Mouse (Mus musculus): ENCODE data around the gene Slc7a7. TPM values are rescaled to one million over a fixed set of nuclear protein-coding genes. Genes with fewer than 3 reads are reported as not detected.
A peak's percentile ranks its signal among the peaks of the same experiment; 100 is the strongest.

Gene Slc7a7
- total and polyA plus RNA-seq, 3 experiments, result 20.1 to 65.6 TPM; not detected in 1

GRCm38 (mm10) chr14:54384396-54384795 lies 33.2 kb downstream of the Slc7a7 start:
- H3K36me3 ChIP-seq (ENCODE audit: control insufficient read depth in 1 of 2, insufficient read depth in 2 of 2, low read length in 2 of 2), result peaks cover 0 to 2% of the 10 kb centered on the region in 2 experiments; a peak in 1 of 4 replicates
- 0 out of 2 replicates have a peak, but pooled peaks have one; percentile 26 for TF ChIP-seq TAL1 (IDR thresholded peaks at IDR 0.05; ENCODE audit: low read length)
- TF ChIP-seq ZC3H11A (IDR thresholded peaks at IDR 0.05; ENCODE audit: low read depth, low read length), result no peak
- no peaks in the 10 kb centered on the region for H3K4me1 ChIP-seq (ENCODE audit: control insufficient read depth in 1 of 2, insufficient read depth in 2 of 2, low read length in 2 of 2)

GRCm38 (mm10) chr14:54383355-54383771 lies 34.2 kb downstream of the Slc7a7 start:
- Histone ChIP-seq H3K36me3 (ENCODE audit: control insufficient read depth in 1 of 2, insufficient read depth in 2 of 2, low read length in 2 of 2) (peaks cover 0 to 2% of the 10 kb centered on the region in 2 experiments; a peak in 1 of 4 replicates), H3K9ac (ENCODE audit: control insufficient read depth, low read depth, low read length, poor library complexity, severe bottlenecking) (no peak overlapping the region), H3K27ac (ENCODE audit: control insufficient read depth, low read depth, low read length) (no peak overlapping the region)

More at GRCm38 (mm10) chr14:54384396-54384795, 33.2 kb downstream of the Slc7a7 start:
- Histone ChIP-seq H3K9me3 (replicated peaks; ENCODE audit: insufficient read depth, low read length) (no peaks in the 10 kb centered on the region), H3K9ac (ENCODE audit: control insufficient read depth, low read depth, low read length, poor library complexity, severe bottlenecking) (no peak overlapping the region), H3K79me2 (ENCODE audit: control insufficient read depth, insufficient read depth, low read length, poor library complexity) (no peaks in the 10 kb centered on the region), H3K4me3 (ENCODE audit: control insufficient read depth in 1 of 2, insufficient read depth in 1 of 2, low read depth in 2 of 2, low read length in 2 of 2) (no peak overlapping the region), H3K27ac (ENCODE audit: control insufficient read depth, low read depth, low read length) (no peak overlapping the region), H3K27me3 (ENCODE audit: control insufficient read depth in 1 of 2, insufficient read depth in 2 of 2, low read length in 2 of 2) (no peaks in the 10 kb centered on the region)
- DNase-seq (ENCODE audit: low read depth, low spot score), result no peak

DNA sequence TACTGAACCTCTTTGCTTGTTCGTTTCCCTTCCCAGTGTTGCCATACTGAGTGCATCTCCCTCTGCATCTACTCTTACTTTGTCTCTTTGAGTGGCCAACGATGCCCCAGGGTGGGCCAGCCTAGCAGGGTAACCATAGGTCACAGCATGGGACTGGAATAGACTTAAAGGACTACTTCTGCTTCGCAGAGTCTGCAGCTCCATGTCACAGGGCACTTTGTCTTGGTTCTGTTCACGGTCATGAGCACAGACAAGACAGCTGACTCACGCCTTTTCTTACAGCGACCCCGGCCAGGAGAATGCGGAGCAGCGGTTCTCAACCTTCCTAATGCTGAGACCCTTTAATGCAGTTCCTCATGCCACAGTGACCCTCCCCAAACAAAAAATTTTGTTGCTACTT lies 34.9 kb downstream of the Slc7a7 start:
- no peak overlapping the region for H3K27ac ChIP-seq (ENCODE audit: control insufficient read depth, low read depth, low read length)
- H3K27me3 ChIP-seq (ENCODE audit: control insufficient read depth in 1 of 2, insufficient read depth in 2 of 2, low read length in 2 of 2), result no peaks in the 10 kb centered on the region
- H3K9ac ChIP-seq (ENCODE audit: control insufficient read depth, low read depth, low read length, poor library complexity, severe bottlenecking), result no peak overlapping the region
- no peaks in the 10 kb centered on the region for H3K79me2 ChIP-seq (ENCODE audit: control insufficient read depth, insufficient read depth, low read length, poor library complexity)
- H3K4me1 ChIP-seq (ENCODE audit: control insufficient read depth in 1 of 2, insufficient read depth in 2 of 2, low read length in 2 of 2), result no peaks in the 10 kb centered on the region
- H3K36me3 ChIP-seq (ENCODE audit: control insufficient read depth in 1 of 2, insufficient read depth in 2 of 2, low read length in 2 of 2), result peaks cover 0 to 2% of the 10 kb centered on the region in 2 experiments; a peak in 1 of 4 replicates
- H3K4me3 ChIP-seq (ENCODE audit: control insufficient read depth in 1 of 2, insufficient read depth in 1 of 2, low read depth in 2 of 2, low read length in 2 of 2), result no peak overlapping the region
- no peaks in the 10 kb centered on the region for H3K9me3 ChIP-seq (replicated peaks; ENCODE audit: insufficient read depth, low read length)
- TF ChIP-seq MAFK (IDR thresholded peaks at IDR 0.05; ENCODE audit: borderline replicate concordance, low read depth, low read length) (no peak), POLR2AphosphoS2 (IDR thresholded peaks at IDR 0.05; ENCODE audit: low read length) (no peak), MXI1 (IDR thresholded peaks at IDR 0.05; ENCODE audit: low read depth, low read length) (no peak), RCOR1 (IDR thresholded peaks at IDR 0.05; ENCODE audit: low read depth, low read length) (no peak), SIN3A (IDR thresholded peaks at IDR 0.05; ENCODE audit: low read length) (no peak), RAD21 (IDR thresholded peaks at IDR 0.05; ENCODE audit: low read depth, low read length) (no peak), ETS1 (IDR thresholded peaks at IDR 0.05; ENCODE audit: low read depth, low read length) (no peak), TAL1 (IDR thresholded peaks at IDR 0.05; ENCODE audit: low read length) (no peak), POLR2AphosphoS5 (IDR thresholded peaks at IDR 0.05; ENCODE audit: borderline replicate concordance, low read depth, low read length) (no peak), TBP (IDR thresholded peaks at IDR 0.05; ENCODE audit: low read depth, low read length) (no peak), MYC (IDR thresholded peaks at IDR 0.05; ENCODE audit: low read depth, low read length) (no peak), POLR2A (IDR thresholded peaks at IDR 0.05; ENCODE audit: control insufficient read depth in 1 of 2, insufficient read depth in 1 of 2, low read depth in 1 of 2, low read length in 2 of 2, poor library complexity in 1 of 2) (no peak), MYB (IDR thresholded peaks at IDR 0.05; ENCODE audit: low read depth, low read length) (no peak), HCFC1 (IDR thresholded peaks at IDR 0.05; ENCODE audit: low read depth, low read length) (no peak), TCF12 (IDR thresholded peaks at IDR 0.05; ENCODE audit: low read depth, low read length) (no peak), ELF1 (IDR thresholded peaks at IDR 0.05; ENCODE audit: low read depth, low read length) (no peak), ZC3H11A (IDR thresholded peaks at IDR 0.05; ENCODE audit: low read depth, low read length) (no peak), BHLHE40 (IDR thresholded peaks at IDR 0.05; ENCODE audit: borderline replicate concordance, low read depth, low read length) (no peak)
- DNase-seq (ENCODE audit: low read depth, low spot score), result no peak

More at GRCm38 (mm10) chr14:54383355-54383771, 34.2 kb downstream of the Slc7a7 start:
- H3K4me1 ChIP-seq (ENCODE audit: control insufficient read depth in 1 of 2, insufficient read depth in 2 of 2, low read length in 2 of 2), result no peaks in the 10 kb centered on the region
- H3K9me3 ChIP-seq (replicated peaks; ENCODE audit: insufficient read depth, low read length), result no peaks in the 10 kb centered on the region
- DNase-seq (ENCODE audit: low read depth, low spot score), result no peak
- no peak overlapping the region for H3K4me3 ChIP-seq (ENCODE audit: control insufficient read depth in 1 of 2, insufficient read depth in 1 of 2, low read depth in 2 of 2, low read length in 2 of 2)
- H3K27me3 ChIP-seq (ENCODE audit: control insufficient read depth in 1 of 2, insufficient read depth in 2 of 2, low read length in 2 of 2), result no peaks in the 10 kb centered on the region
- no peaks in the 10 kb centered on the region for H3K79me2 ChIP-seq (ENCODE audit: control insufficient read depth, insufficient read depth, low read length, poor library complexity)
- TF ChIP-seq RCOR1 (IDR thresholded peaks at IDR 0.05; ENCODE audit: low read depth, low read length) (no peak), ZNF384 (IDR thresholded peaks at IDR 0.05; ENCODE audit: low read depth, low read length) (no peak), RAD21 (IDR thresholded peaks at IDR 0.05; ENCODE audit: low read depth, low read length) (no peak), BHLHE40 (IDR thresholded peaks at IDR 0.05; ENCODE audit: borderline replicate concordance, low read depth, low read length) (no peak), TBP (IDR thresholded peaks at IDR 0.05; ENCODE audit: low read depth, low read length) (no peak), MEF2A (IDR thresholded peaks at IDR 0.05; ENCODE audit: extremely low read depth, insufficient replicate concordance, low read depth, low read length, poor library complexity, severe bottlenecking) (no peak), USF2 (IDR thresholded peaks at IDR 0.05; ENCODE audit: borderline replicate concordance in 1 of 2, insufficient read depth in 1 of 2, low read depth in 1 of 2, low read length in 2 of 2) (no peak), GATA1 (IDR thresholded peaks at IDR 0.05; ENCODE audit: low read depth, low read length) (no peak), MXI1 (IDR thresholded peaks at IDR 0.05; ENCODE audit: low read depth, low read length) (no peak), TAL1 (IDR thresholded peaks at IDR 0.05; ENCODE audit: low read length) (no peak), ZC3H11A (IDR thresholded peaks at IDR 0.05; ENCODE audit: low read depth, low read length) (no peak), ZMIZ1 (IDR thresholded peaks at IDR 0.05; ENCODE audit: low read depth, low read length) (no peak), POLR2AphosphoS5 (IDR thresholded peaks at IDR 0.05; ENCODE audit: borderline replicate concordance, low read depth, low read length) (no peak), ELF1 (IDR thresholded peaks at IDR 0.05; ENCODE audit: low read depth, low read length) (no peak), ZKSCAN1 (IDR thresholded peaks at IDR 0.05; ENCODE audit: low read depth, low read length) (no peak), GABPA (IDR thresholded peaks at IDR 0.05; ENCODE audit: low read depth, low read length) (no peak), MYB (IDR thresholded peaks at IDR 0.05; ENCODE audit: low read depth, low read length) (no peak), TCF12 (IDR thresholded peaks at IDR 0.05; ENCODE audit: low read depth, low read length) (no peak)
